Comparison of ENCODE assay signal across 10 mouse cellular contexts in the genomic region with DNA sequence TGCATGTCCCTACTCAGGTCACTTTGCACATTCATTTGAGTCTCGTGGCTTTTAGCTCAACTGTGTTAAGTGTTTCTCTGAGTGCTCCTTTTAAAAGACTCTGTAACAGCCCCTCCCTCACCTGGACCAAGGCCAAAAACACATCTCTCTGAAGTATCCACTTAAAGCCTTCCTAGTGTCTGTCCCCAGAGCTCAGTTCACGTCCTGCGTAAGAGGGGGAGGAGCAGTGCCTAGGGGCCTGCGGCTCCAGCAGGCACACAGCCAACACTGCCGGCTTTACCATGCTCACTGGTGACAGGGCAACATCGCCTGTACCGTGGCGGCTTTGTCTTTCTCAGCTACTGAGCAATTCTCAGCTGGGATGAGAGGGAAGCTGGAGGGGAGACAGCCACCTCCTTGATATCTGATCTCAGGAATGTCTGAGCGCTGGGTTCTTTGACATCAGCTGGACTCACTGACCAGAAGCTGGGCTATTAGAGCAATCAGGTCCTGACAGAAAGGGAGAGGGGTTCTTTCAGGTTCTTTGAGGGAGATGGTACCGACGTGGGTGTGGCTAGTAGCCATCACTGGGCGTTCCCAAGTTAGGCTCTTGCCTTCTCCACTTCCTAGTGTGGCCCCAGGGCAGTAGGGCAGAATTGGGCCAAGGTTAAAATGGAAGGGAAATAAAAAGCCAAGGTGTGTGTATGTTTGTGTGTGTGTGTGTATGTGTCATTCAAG. TPM values are rescaled to one million over a fixed set of nuclear protein-coding genes. Genes with fewer than 3 reads are reported as not detected.
DNase-seq lines count a peak whose midpoint lies in the region; ATAC-seq and TF ChIP-seq lines count a peak whose summit lies in the region.
"Had no signal": no experiment of that assay in that cellular context is flagged by ENCODE, and none has a peak within 500 bp of the region (broad histone marks: within the 10 kb centered on the region; RNA-seq: fewer than 3 reads in every experiment).

No protein-coding gene starts in this region.

- no peak for TF ChIP-seq CTCF in kidney, postnatal 0 days (IDR thresholded peaks at IDR 0.05; ENCODE audit: low read depth)

- no peak for DNase-seq in kidney, adult 9 months
- DNase-seq in cerebellum, adult 18-20 months, result peak; percentile 70 to 74
- peak; percentile 21 for DNase-seq in heart, adult 8-10 months (ENCODE audit: low spot score)
- peak; percentile 61 for DNase-seq in kidney, postnatal 0 days (ENCODE audit: low spot score)
- no peak for DNase-seq in urinary bladder, adult 18-20 months (ENCODE audit: low spot score in 2 of 2)

- 0 out of 2 replicates have a peak overlapping the region, but pooled peaks have one; percentile 16 for H3K4me2 ChIP-seq in kidney, embryonic 16.5 days (replicated peaks; ENCODE audit: low read depth, low read length)
- H3K4me2 ChIP-seq in kidney, postnatal 0 days (ENCODE audit: low read length), result no peak overlapping the region
- peak overlapping the region; percentile 61 for H3K4me2 ChIP-seq in stomach, embryonic 16.5 days (ENCODE audit: low read depth, low read length)

- H3K27ac ChIP-seq in kidney, embryonic 16.5 days (ENCODE audit: low read length), result no peak overlapping the region
- H3K27ac ChIP-seq in kidney, postnatal 0 days, result no peak overlapping the region
- no peak overlapping the region for H3K27ac ChIP-seq in stomach, embryonic 16.5 days (ENCODE audit: low read length)

- H3K9me3 ChIP-seq in kidney, embryonic 16.5 days (ENCODE audit: low read length), result no peaks in the 10 kb centered on the region
- no peaks in the 10 kb centered on the region for H3K9me3 ChIP-seq in kidney, postnatal 0 days (replicated peaks; ENCODE audit: low read length)
- no peaks in the 10 kb centered on the region for H3K9me3 ChIP-seq in stomach, embryonic 16.5 days (replicated peaks; ENCODE audit: control insufficient read depth, low read length)

- ATAC-seq in kidney, embryonic 16.5 days (ENCODE audit: low FRiP score, low TSS enrichment), result peak; percentile 27; the same call in 1 of the 2 replicates
- peak; percentile 27; the same call in 1 of the 2 replicates for ATAC-seq in kidney, postnatal 0 days (replicated peaks; ENCODE audit: low FRiP score, low read depth)
- ATAC-seq in megakaryocyte progenitor cell, adult 5-6 weeks (replicated peaks; ENCODE audit: poor library complexity), result peak; percentile 56
- peak; percentile 56; the same call in 1 of the 2 replicates for ATAC-seq in stomach, embryonic 16.5 days (ENCODE audit: insufficient read depth, low FRiP score)

- H3K4me1 ChIP-seq in kidney, embryonic 16.5 days (ENCODE audit: insufficient read depth, low read length), result peaks cover 14% of the 10 kb centered on the region
- peaks cover 15% of the 10 kb centered on the region for H3K4me1 ChIP-seq in kidney, postnatal 0 days (replicated peaks; ENCODE audit: insufficient read depth, low read length)
- H3K4me1 ChIP-seq in stomach, embryonic 16.5 days (ENCODE audit: control insufficient read depth, insufficient read depth, low read length), result peaks cover 19% of the 10 kb centered on the region

- peaks cover 31% of the 10 kb centered on the region for H3K27me3 ChIP-seq in kidney, embryonic 16.5 days (ENCODE audit: insufficient read depth, low read length)
- peaks cover 15% of the 10 kb centered on the region for H3K27me3 ChIP-seq in kidney, postnatal 0 days (ENCODE audit: insufficient read depth, low read length)
- H3K27me3 ChIP-seq in stomach, embryonic 16.5 days (ENCODE audit: control insufficient read depth, insufficient read depth, low read length), result peaks cover 16% of the 10 kb centered on the region
- H3K27me3 ChIP-seq: Patski had no signal

- no peak overlapping the region for H3K4me3 ChIP-seq in kidney, embryonic 16.5 days (ENCODE audit: low read length)
- no peak overlapping the region for H3K4me3 ChIP-seq in kidney, postnatal 0 days (replicated peaks; ENCODE audit: low read depth, low read length)
- H3K4me3 ChIP-seq in stomach, embryonic 16.5 days (replicated peaks; ENCODE audit: low read length), result peak overlapping the region; percentile 42

- 0 out of 2 replicates have a peak overlapping the region, but pooled peaks have one; percentile 15 for H3K9ac ChIP-seq in kidney, embryonic 16.5 days (replicated peaks; ENCODE audit: low read length)
- no peak overlapping the region for H3K9ac ChIP-seq in kidney, postnatal 0 days (ENCODE audit: low read depth, low read length)
- peak overlapping the region; percentile 43; the same call in 1 of the 2 replicates for H3K9ac ChIP-seq in stomach, embryonic 16.5 days (ENCODE audit: low read length)

- H3K36me3 ChIP-seq in kidney, embryonic 16.5 days (ENCODE audit: insufficient read depth, low read length), result no peaks in the 10 kb centered on the region
- no peaks in the 10 kb centered on the region for H3K36me3 ChIP-seq in kidney, postnatal 0 days (ENCODE audit: insufficient read depth, low read length)
- H3K36me3 ChIP-seq in stomach, embryonic 16.5 days (ENCODE audit: control insufficient read depth, insufficient read depth, low read length), result no peaks in the 10 kb centered on the region

- WGBS in kidney, embryonic 16.5 days, result 11% methylated on average over 12 of the region's 12 CpGs
- 9% methylated on average over 12 of the region's 12 CpGs for WGBS in kidney, postnatal 0 days
- 20% methylated on average over 12 of the region's 12 CpGs for WGBS in stomach, embryonic 16.5 days

RNA-seq across cellular contexts. Expression of a gene that starts 1.8 kb away (rescaled TPM):
- 1.9 and 2.0 TPM in 2 replicates for polyA plus RNA-seq in kidney, embryonic 16.5 days (2015; fragmentation: Nextera tagmentation; extraction: Ambion mirVana)
- under 1 TPM; 0.22 to 0.65 (median 0.50) TPM for total RNA-seq in heart, adult 8-10 months (2022)
- polyA plus RNA-seq in kidney, postnatal 0 days (2015; fragmentation: Nextera tagmentation; extraction: Ambion mirVana), result 1.1 TPM in 2 replicates
- not detected in 2 replicates for total RNA-seq in megakaryocyte progenitor cell, adult 5-6 weeks (2015)
- not detected in 2 replicates for total RNA-seq in megakaryocyte progenitor cell, adult 5-6 weeks (2017)
- polyA plus RNA-seq in stomach, embryonic 16.5 days (2015; fragmentation: Nextera tagmentation; extraction: Ambion mirVana), result 7.2 and 9.4 TPM in 2 replicates

RNA-seq across cellular contexts. Expression of a gene that starts 21.8 kb away (rescaled TPM):
- polyA plus RNA-seq in kidney, embryonic 16.5 days (2015; fragmentation: Nextera tagmentation; extraction: Ambion mirVana), result 45.6 and 49.1 TPM in 2 replicates
- 100 to 1,000 TPM in 3 of 4 experiments, 10 to 100 TPM in 1; 96.9 to 117 (median 106) TPM for total RNA-seq in heart, adult 8-10 months (2022)
- 32.2 and 34.5 TPM in 2 replicates for polyA plus RNA-seq in kidney, postnatal 0 days (2015; fragmentation: Nextera tagmentation; extraction: Ambion mirVana)
- 46.2 and 58.3 TPM in 2 replicates for total RNA-seq in megakaryocyte progenitor cell, adult 5-6 weeks (2015)
- total RNA-seq in megakaryocyte progenitor cell, adult 5-6 weeks (2017), result 36.7 and 52.1 TPM in 2 replicates
- 40.4 and 44.0 TPM in 2 replicates for polyA plus RNA-seq in stomach, embryonic 16.5 days (2015; fragmentation: Nextera tagmentation; extraction: Ambion mirVana)

RNA-seq across cellular contexts. Expression of a gene that starts 34.4 kb away (rescaled TPM):
- polyA plus RNA-seq in kidney, embryonic 16.5 days (2015; fragmentation: Nextera tagmentation; extraction: Ambion mirVana), result not detected in 2 replicates
- not detected for total RNA-seq in heart, adult 8-10 months (2022)
- polyA plus RNA-seq in kidney, postnatal 0 days (2015; fragmentation: Nextera tagmentation; extraction: Ambion mirVana), result not detected in 2 replicates
- total RNA-seq in megakaryocyte progenitor cell, adult 5-6 weeks (2015), result not detected in 2 replicates
- not detected in 2 replicates for total RNA-seq in megakaryocyte progenitor cell, adult 5-6 weeks (2017)
- polyA plus RNA-seq in stomach, embryonic 16.5 days (2015; fragmentation: Nextera tagmentation; extraction: Ambion mirVana), result not detected in 2 replicates
- total RNA-seq: heart, postnatal 36 days had no signal
- polyA plus RNA-seq: Patski had no signal

RNA-seq across cellular contexts. Expression of a gene that starts 54.3 kb away (rescaled TPM):
- polyA plus RNA-seq in kidney, embryonic 16.5 days (2015; fragmentation: Nextera tagmentation; extraction: Ambion mirVana), result 15.4 and 16.5 TPM in 2 replicates
- 1 to 10 TPM; 4.0 to 5.6 (median 5.5) TPM for total RNA-seq in heart, adult 8-10 months (2022)
- polyA plus RNA-seq in kidney, postnatal 0 days (2015; fragmentation: Nextera tagmentation; extraction: Ambion mirVana), result 25.0 and 26.5 TPM in 2 replicates
- not detected in 2 replicates for total RNA-seq in megakaryocyte progenitor cell, adult 5-6 weeks (2015)
- total RNA-seq in megakaryocyte progenitor cell, adult 5-6 weeks (2017), result not detected in 2 replicates
- 6.0 and 6.4 TPM in 2 replicates for polyA plus RNA-seq in stomach, embryonic 16.5 days (2015; fragmentation: Nextera tagmentation; extraction: Ambion mirVana)

RNA-seq across cellular contexts. Expression of a gene that starts 57.4 kb away (rescaled TPM):
- 90.5 and 93.3 TPM in 2 replicates for polyA plus RNA-seq in kidney, embryonic 16.5 days (2015; fragmentation: Nextera tagmentation; extraction: Ambion mirVana)
- 10 to 100 TPM; 26.3 to 33.8 (median 29.8) TPM for total RNA-seq in heart, adult 8-10 months (2022)
- 63.8 and 66.5 TPM in 2 replicates for polyA plus RNA-seq in kidney, postnatal 0 days (2015; fragmentation: Nextera tagmentation; extraction: Ambion mirVana)
- 18.3 and 22.7 TPM in 2 replicates for total RNA-seq in megakaryocyte progenitor cell, adult 5-6 weeks (2015)
- 43.6 TPM in 2 replicates for total RNA-seq in megakaryocyte progenitor cell, adult 5-6 weeks (2017)
- 64.9 and 66.5 TPM in 2 replicates for polyA plus RNA-seq in stomach, embryonic 16.5 days (2015; fragmentation: Nextera tagmentation; extraction: Ambion mirVana)

Comparison
In these comparisons a context has a peak if more than half of its experiments do, and no peak if none do; other contexts are left out.
1. DNase-seq: peak in cerebellum, adult 18-20 months (2 of 2), heart, adult 8-10 months (single experiment) and kidney, postnatal 0 days (single experiment); none in kidney, adult 9 months (single experiment) and urinary bladder, adult 18-20 months (0 of 2).
2. Peak in every context shown above with its lines, with median percentiles within 50 percentile points of each other: ATAC-seq.